Mouse (Mus musculus): ENCODE results near the gene Hyal1.

Hyal1 gene

GRCm38 (mm10) chr9:107576357-107577107 lies at the start of gene Hyal1:
TSS of gene Hyal1 (plus strand) at chr9:107576927.
- no peak for DNase-seq (ENCODE audit: low spot score in 2 of 2)

- DNase-seq (ENCODE audit: low spot score in 2 of 2): peak; percentile 88
These were observed 42.8 kb upstream of the Hyal1 start, which contains the start of gene Tmem115 for GRCm38 (mm10) chr9:107533791-107534407. TSS of gene Tmem115 (plus strand) at chr9:107533945.

- DNase-seq (ENCODE audit: low spot score in 2 of 2): no peak
These were observed 42.1 kb upstream of the Hyal1 start for GRCm38 (mm10) chr9:107534408-107535202.

- DNase-seq (ENCODE audit: low spot score in 2 of 2): no peak
These were observed 38.5 kb upstream of the Hyal1 start for GRCm38 (mm10) chr9:107538231-107538630.

GRCm38 (mm10) chr9:107538711-107539110 lies 38.0 kb upstream of the Hyal1 start:
- DNase-seq (ENCODE audit: low spot score in 2 of 2): no peak

- no peak for DNase-seq (ENCODE audit: low spot score in 2 of 2)
These were observed 36.8 kb upstream of the Hyal1 start for GRCm38 (mm10) chr9:107539940-107540339.

GRCm38 (mm10) chr9:107540420-107540819 lies 36.3 kb upstream of the Hyal1 start:
- no peak for DNase-seq (ENCODE audit: low spot score in 2 of 2)

- DNase-seq (ENCODE audit: low spot score in 2 of 2): no peak
These were observed 35.7 kb upstream of the Hyal1 start for GRCm38 (mm10) chr9:107541005-107541404.

- DNase-seq (ENCODE audit: low spot score in 2 of 2): peak; percentile 96
These were observed 35.0 kb upstream of the Hyal1 start, which contains the start of the genes Cyb561d2 and Nprl2 for GRCm38 (mm10) chr9:107541474-107542351. TSS of gene Cyb561d2 (minus strand) at chr9:107542193. TSS of gene Nprl2 (plus strand) at chr9:107542226.

GRCm38 (mm10) chr9:107542352-107542686 lies 34.4 kb upstream of the Hyal1 start:
- no peak for DNase-seq (ENCODE audit: low spot score in 2 of 2)

GRCm38 (mm10) chr9:107542721-107543120 lies 34.0 kb upstream of the Hyal1 start:
- DNase-seq (ENCODE audit: low spot score in 2 of 2): no peak

- no peak for DNase-seq (ENCODE audit: low spot score in 2 of 2)
These were observed 33.4 kb upstream of the Hyal1 start for GRCm38 (mm10) chr9:107543299-107543698.

GRCm38 (mm10) chr9:107544196-107544700 lies 32.5 kb upstream of the Hyal1 start:
- DNase-seq (ENCODE audit: low spot score in 2 of 2): no peak

GRCm38 (mm10) chr9:107544729-107545128 lies 32.0 kb upstream of the Hyal1 start:
- DNase-seq (ENCODE audit: low spot score in 2 of 2): no peak

- DNase-seq (ENCODE audit: low spot score in 2 of 2): no peak
These were observed 31.5 kb upstream of the Hyal1 start for GRCm38 (mm10) chr9:107545199-107545598.

- peak in 1 of 2 experiments; percentile 81 for DNase-seq (ENCODE audit: low spot score in 2 of 2)
These were observed 31.1 kb upstream of the Hyal1 start for GRCm38 (mm10) chr9:107545602-107546001.

GRCm38 (mm10) chr9:107547026-107547425 lies 29.7 kb upstream of the Hyal1 start, which contains the start of gene Zmynd10:
TSS of gene Zmynd10 (plus strand) at chr9:107547298.
- peak; percentile 92 to 93 for DNase-seq (ENCODE audit: low spot score in 2 of 2)

- no peak for DNase-seq (ENCODE audit: low spot score in 2 of 2)
These were observed 28.8 kb upstream of the Hyal1 start for GRCm38 (mm10) chr9:107547957-107548356.

GRCm38 (mm10) chr9:107548820-107549219 lies 27.9 kb upstream of the Hyal1 start:
- no peak for DNase-seq (ENCODE audit: low spot score in 2 of 2)

- DNase-seq (ENCODE audit: low spot score in 2 of 2): no peak
These were observed 27.2 kb upstream of the Hyal1 start for GRCm38 (mm10) chr9:107549297-107550074.

All from thymus, postnatal 10 days (tissue).